Mouse (Mus musculus) intestine, postnatal 0 days (tissue): ENCODE results near the gene Hes2. TPM values are rescaled to one million over a fixed set of nuclear protein-coding genes. Genes with fewer than 3 reads are reported as not detected.

ENCODE experiments used
- ATAC-seq: fragments of 200-750 bp; cut with Nextera tagmentation; 2 replicates; pipeline ENCODE4 v1.8.0; 2017; ENCODE audit warnings: mild to moderate bottlenecking, moderate TSS enrichment, moderate library complexity
- H3K27ac ChIP-seq: fragments of 300-500 bp; sonication (generic); 2 replicates; pipeline ENCODE4 v1.5.1; 2014; ENCODE audit warnings: mild to moderate bottlenecking, low read depth, low read length, moderate library complexity
- H3K27me3 ChIP-seq: fragments of 300-500 bp; sonication (generic); replicated peaks from 2 replicates; pipeline ENCODE4 v1.6.1; 2014; ENCODE audit warnings: low read length, mixed read lengths; ENCODE audit not compliant: control insufficient read depth, insufficient read depth
- H3K36me3 ChIP-seq: fragments of 300-500 bp; sonication (generic); 2 replicates; pipeline ENCODE4 v1.6.1; 2014; ENCODE audit warnings: mild to moderate bottlenecking, moderate library complexity; ENCODE audit not compliant: control insufficient read depth, insufficient read depth
- H3K4me1 ChIP-seq: fragments of 300-500 bp; sonication (generic); replicated peaks from 2 replicates; pipeline ENCODE4 v1.6.1; 2014; ENCODE audit warnings: antibody characterized with exemption, low read length, mixed read lengths; ENCODE audit not compliant: control insufficient read depth, insufficient read depth
- H3K4me2 ChIP-seq: fragments of 300-500 bp; sonication (generic); replicated peaks from 2 replicates; pipeline ENCODE4 v1.6.1; 2014; ENCODE audit warnings: low read depth, mild to moderate bottlenecking, moderate library complexity
- H3K4me3 ChIP-seq: fragments of 300-500 bp; sonication (generic); 2 replicates; pipeline ENCODE4 v1.5.1; 2014; ENCODE audit warnings: low read depth, low read length
- H3K9ac ChIP-seq: fragments of 300-500 bp; sonication (generic); 2 replicates; pipeline ENCODE4 v1.6.1; 2014; ENCODE audit warnings: mild to moderate bottlenecking, low read depth, low read length
- H3K9me3 ChIP-seq: fragments of 300-500 bp; sonication (generic); 2 replicates; pipeline ENCODE4 v1.6.1; 2016; ENCODE audit warnings: mixed run types; ENCODE audit not compliant: control insufficient read depth
- CTCF ChIP-seq: sonication (generic); IDR thresholded peaks from 2 replicates; pipeline ENCODE4 v1.5.1; 2016; ENCODE audit warnings: low read depth, mild to moderate bottlenecking, control low read depth, antibody characterized with exemption, moderate library complexity
- WGBS: fragments of 180-500 bp; shearing (Covaris S2); extraction: QIAGEN DNeasy Blood & Tissue Kit; methylation state at CpG from one replicate; pipeline ENCODE4 v1.1.7; 2014; 5-methylcytosine and 5-hydroxymethylcytosine counted together
- polyA plus RNA-seq: library from polyadenylated mRNA; unstranded; fragments of >200 nt; fragmentation: Nextera tagmentation; extraction: Ambion mirVana; gene quantifications from 2 replicates; pipeline ENCODE4 v1.2.1, GENCODE M21; 2015

Gene Hes2
- polyA plus RNA-seq, 1 experiment from 2014 or later, result 8.6 TPM

GRCm38 (mm10) chr4:152125161-152126025 is 33.3 kb upstream of the Hes2 start:
- H3K27me3 ChIP-seq, result peaks cover 61% of the 10 kb centered on the region
- peaks cover 11% of the 10 kb centered on the region; the same call in 1 of the 2 replicates for H3K36me3 ChIP-seq
- ATAC-seq, result no peak
- peak overlapping the region; percentile 9; the same call in 1 of the 2 replicates for H3K4me3 ChIP-seq
- TF ChIP-seq CTCF, result no peak
- WGBS, result 48% methylated on average over 56 of the region's 56 CpGs
- no peak overlapping the region for H3K9ac ChIP-seq
- H3K4me1 ChIP-seq, result no peaks in the 10 kb centered on the region
- H3K27ac ChIP-seq, result no peak overlapping the region
- H3K4me2 ChIP-seq, result peak overlapping the region; percentile 18
- H3K9me3 ChIP-seq, result no peaks in the 10 kb centered on the region

DNA sequence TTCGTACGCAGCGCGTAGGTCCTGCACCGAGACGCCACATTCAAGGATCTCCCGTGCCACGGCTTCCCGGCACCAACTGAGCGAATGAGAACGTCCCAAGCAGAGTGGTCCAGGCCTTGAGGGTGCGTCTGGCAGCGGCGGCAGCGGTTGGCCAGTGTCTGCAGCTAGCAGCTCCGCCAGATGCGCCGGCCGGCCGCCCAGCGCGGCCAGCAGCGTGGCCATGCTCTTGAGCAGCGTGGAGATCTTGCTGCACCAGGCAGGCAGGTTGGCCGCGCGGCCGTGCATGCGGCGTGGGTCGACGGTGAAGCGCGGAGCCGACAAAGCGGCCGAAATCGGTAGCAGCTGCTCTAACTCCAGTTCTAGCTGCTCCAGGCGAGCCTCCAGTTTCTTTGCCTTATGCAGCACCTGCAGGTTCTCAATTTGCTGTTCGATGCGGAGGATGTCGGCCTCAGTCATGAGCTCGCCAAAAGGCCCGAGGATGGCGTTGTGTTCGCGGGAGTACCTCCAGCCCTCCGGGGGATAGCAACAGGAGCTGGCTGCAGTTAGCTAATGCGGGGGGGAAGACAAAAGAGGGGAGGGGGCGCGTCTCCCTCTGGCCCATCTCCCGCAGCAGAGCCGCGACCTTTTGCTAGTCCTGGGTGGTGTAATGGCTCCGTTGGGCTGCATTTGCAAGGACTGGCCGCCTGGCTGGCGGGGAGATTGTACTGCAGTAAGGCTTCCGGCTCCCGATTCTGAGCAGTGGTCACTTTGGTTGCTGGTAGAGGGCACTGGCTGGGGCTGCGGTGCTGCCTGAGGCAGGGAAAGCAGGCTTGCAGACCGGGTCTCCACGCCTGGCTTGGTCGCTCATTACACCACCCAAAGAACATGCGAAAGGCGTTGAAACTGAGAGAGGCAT is 32.4 kb upstream of the Hes2 start:
- Histone ChIP-seq H3K9ac (no peak overlapping the region), H3K4me2 (peak overlapping the region; percentile 18), H3K9me3 (no peaks in the 10 kb centered on the region), H3K36me3 (peaks cover 11% of the 10 kb centered on the region; the same call in 1 of the 2 replicates), H3K27ac (no peak overlapping the region), H3K4me3 (peak overlapping the region; percentile 9; the same call in 1 of the 2 replicates), H3K4me1 (no peaks in the 10 kb centered on the region; the same call in 1 of the 2 replicates), H3K27me3 (peaks cover 57% of the 10 kb centered on the region)
- no peak for TF ChIP-seq CTCF
- ATAC-seq, result no peak
- 41% methylated on average over 61 of the region's 65 CpGs for WGBS

- H3K4me2 ChIP-seq, result peak overlapping the region; percentile 89
- peak overlapping the region; percentile 83 for H3K27ac ChIP-seq
These were observed 30.8 kb upstream of the Hes2 start for GRCm38 (mm10) chr4:152127884-152128283.

DNA sequence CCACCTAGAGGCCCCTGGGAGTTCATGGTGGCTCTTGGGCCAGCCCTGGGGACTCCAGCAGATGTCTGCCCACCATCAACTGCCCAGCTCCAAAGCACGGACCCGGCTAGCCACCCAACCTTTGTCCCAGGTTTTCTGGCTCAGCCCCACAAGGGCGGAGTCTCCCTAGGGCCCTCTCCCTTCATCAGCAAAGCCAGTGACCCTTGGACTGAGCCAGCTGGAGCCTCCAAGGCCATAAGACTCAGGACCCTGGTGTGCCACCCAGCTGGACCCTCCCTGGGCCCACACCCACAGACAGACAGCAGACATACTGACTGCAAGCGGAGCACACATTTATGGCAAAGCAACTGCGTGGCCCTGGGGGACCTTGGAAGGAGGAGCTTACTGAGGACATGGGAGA is 29.9 kb upstream of the Hes2 start:
- peak overlapping the region; percentile 89 for H3K4me2 ChIP-seq
- H3K4me1 ChIP-seq, result no peaks in the 10 kb centered on the region; the same call in none of the 2 replicates
- peak overlapping the region; percentile 55 for H3K4me3 ChIP-seq
- no peaks in the 10 kb centered on the region for H3K9me3 ChIP-seq
- H3K36me3 ChIP-seq, result peaks cover 11% of the 10 kb centered on the region; the same call in 1 of the 2 replicates
- WGBS, result 23% methylated on average over 5 of the region's 5 CpGs
- 0 out of 2 replicates have a peak overlapping the region, but pooled peaks have one; percentile 37 for H3K9ac ChIP-seq
- ATAC-seq, result peak; percentile 55
- no peak for TF ChIP-seq CTCF
- H3K27ac ChIP-seq, result peak overlapping the region; percentile 83
- H3K27me3 ChIP-seq, result peaks cover 59% of the 10 kb centered on the region

More at GRCm38 (mm10) chr4:152127884-152128283, 30.8 kb upstream of the Hes2 start:
- no peak for TF ChIP-seq CTCF
- Histone ChIP-seq H3K36me3 (peaks cover 11% of the 10 kb centered on the region; the same call in 1 of the 2 replicates), H3K4me3 (peak overlapping the region; percentile 55; the same call in 1 of the 2 replicates), H3K9me3 (no peaks in the 10 kb centered on the region), H3K4me1 (no peaks in the 10 kb centered on the region; the same call in none of the 2 replicates), H3K27me3 (peaks cover 61% of the 10 kb centered on the region), H3K9ac (no peak overlapping the region)
- 70% methylated on average over 11 of the region's 11 CpGs for WGBS
- no peak for ATAC-seq

GRCm38 (mm10) chr4:152129395-152129930 is 29.2 kb upstream of the Hes2 start:
- Histone ChIP-seq H3K9ac (peak overlapping the region; percentile 26; the same call in 1 of the 2 replicates), H3K4me3 (peak overlapping the region; percentile 55), H3K4me2 (peak overlapping the region; percentile 89), H3K36me3 (peaks cover 11% of the 10 kb centered on the region; the same call in 1 of the 2 replicates), H3K4me1 (no peaks in the 10 kb centered on the region; the same call in none of the 2 replicates), H3K27ac (peak overlapping the region; percentile 76), H3K27me3 (peaks cover 62% of the 10 kb centered on the region), H3K9me3 (no peaks in the 10 kb centered on the region)
- no peak for ATAC-seq
- TF ChIP-seq CTCF, result no peak
- 35% methylated on average over 13 of the region's 13 CpGs for WGBS
